Mouse (Mus musculus) neural tube, embryonic 13.5 days (tissue): Measurements from ENCODE around the gene 2610028H24Rik. TPM values are rescaled to one million over a fixed set of nuclear protein-coding genes. Genes with fewer than 3 reads are reported as not detected.

Experiments used
- ATAC-seq: fragments of 200-750 bp; cut with Nextera tagmentation; 2 replicates; pipeline ENCODE4 v1.8.0; 2017; ENCODE audit warnings: low read depth, mild to moderate bottlenecking, moderate TSS enrichment, moderate library complexity
- H3K27ac ChIP-seq: fragments of 300-500 bp; sonication (generic); replicated peaks from 2 replicates; pipeline ENCODE4 v1.5.1; 2015; ENCODE audit warnings: moderate library complexity, mild to moderate bottlenecking, inconsistent platforms
- H3K27me3 ChIP-seq: fragments of 300-500 bp; sonication (generic); 2 replicates; pipeline ENCODE4 v1.6.1; 2015; ENCODE audit warnings: mild to moderate bottlenecking, inconsistent platforms
- H3K36me3 ChIP-seq: fragments of 300-500 bp; sonication (generic); 2 replicates; pipeline ENCODE4 v1.6.1; 2015; ENCODE audit warnings: mild to moderate bottlenecking, inconsistent platforms
- H3K4me1 ChIP-seq: fragments of 300-500 bp; sonication (generic); replicated peaks from 2 replicates; pipeline ENCODE4 v1.6.1; 2015; ENCODE audit warnings: inconsistent platforms
- H3K4me2 ChIP-seq: fragments of 300-500 bp; sonication (generic); 2 replicates; pipeline ENCODE4 v1.6.1; 2015; ENCODE audit warnings: inconsistent platforms, mild to moderate bottlenecking, moderate library complexity
- H3K4me3 ChIP-seq: fragments of 300-500 bp; sonication (generic); 2 replicates; pipeline ENCODE4 v1.5.1; 2015; ENCODE audit warnings: mild to moderate bottlenecking, inconsistent platforms
- H3K9ac ChIP-seq: fragments of 300-500 bp; sonication (generic); 2 replicates; pipeline ENCODE4 v1.6.1; 2015; ENCODE audit warnings: moderate library complexity, mild to moderate bottlenecking, inconsistent platforms
- H3K9me3 ChIP-seq: fragments of 300-500 bp; sonication (generic); 2 replicates; pipeline ENCODE4 v1.6.1; 2016; ENCODE audit warnings: inconsistent platforms
- WGBS: fragments of 180-500 bp; shearing (Covaris S2); methylation state at CpG from one replicate; pipeline ENCODE4 v1.1.7; 2015; 5-methylcytosine and 5-hydroxymethylcytosine counted together
- polyA plus RNA-seq: library from polyadenylated mRNA; unstranded; fragments of >200 nt; fragmentation: Nextera tagmentation; extraction: Ambion mirVana; gene quantifications from 2 replicates; pipeline ENCODE4 v1.2.1, GENCODE M21; 2015

The 2610028H24Rik gene
- polyA plus RNA-seq, 1 experiment from 2014 or later = not detected

DNA sequence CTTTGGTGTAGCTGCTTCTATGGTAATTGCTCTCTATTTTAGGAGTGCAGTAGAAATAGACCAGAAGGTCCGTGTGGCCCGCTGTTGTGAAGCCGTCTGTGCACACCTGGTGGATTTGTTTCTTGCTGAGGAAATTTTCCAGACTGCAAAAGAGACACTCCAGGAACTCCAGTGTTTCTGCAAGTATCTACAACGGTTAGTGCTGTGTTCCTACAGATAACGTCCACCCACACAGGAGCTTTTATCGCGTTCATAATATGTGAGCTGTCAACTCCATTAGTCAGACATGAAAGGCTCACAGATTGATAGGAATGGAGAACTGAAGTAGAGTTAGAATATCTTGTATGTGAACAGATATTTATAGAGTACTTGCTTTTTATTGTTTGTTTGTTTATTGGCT is 47.5 kb downstream of the 2610028H24Rik start:
- H3K36me3 ChIP-seq = peaks cover 90% of the 10 kb centered on the region
- no peaks in the 10 kb centered on the region for H3K4me1 ChIP-seq

DNA sequence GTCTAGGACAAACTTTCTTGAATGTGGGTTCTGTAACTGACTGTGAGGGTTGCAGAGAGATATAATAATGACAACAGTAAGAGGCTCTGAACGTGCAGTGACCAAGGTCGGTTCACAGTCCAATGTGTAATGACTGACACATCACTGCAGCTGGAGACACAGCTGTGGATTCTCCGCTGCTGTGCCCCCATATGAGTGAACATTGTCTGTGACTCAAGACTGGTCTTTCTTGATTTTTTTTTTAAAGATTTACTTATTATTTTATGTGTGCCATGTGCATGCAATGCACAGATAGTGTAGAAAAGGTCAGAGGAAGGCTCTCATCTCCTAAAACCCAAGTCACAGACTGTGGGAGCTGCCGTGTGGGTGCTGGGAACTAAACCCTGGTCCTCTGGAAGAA is 48.6 kb downstream of the 2610028H24Rik start:
- Histone ChIP-seq H3K4me2 (no peak overlapping the region), H3K36me3 (peaks cover 94% of the 10 kb centered on the region), H3K4me1 (no peaks in the 10 kb centered on the region), H3K4me3 (no peak overlapping the region), H3K27me3 (no peaks in the 10 kb centered on the region), H3K9me3 (no peaks in the 10 kb centered on the region), H3K9ac (no peak overlapping the region), H3K27ac (no peak overlapping the region)
- WGBS = 96% methylated on average over 4 of the region's 4 CpGs
- ATAC-seq = no peak

More for the DNA sequence above, 47.5 kb downstream of the 2610028H24Rik start:
- 95% methylated on average over 7 of the region's 7 CpGs for WGBS
- no peak overlapping the region for H3K9ac ChIP-seq
- H3K27me3 ChIP-seq = no peaks in the 10 kb centered on the region
- no peak overlapping the region for H3K4me3 ChIP-seq
- no peaks in the 10 kb centered on the region for H3K9me3 ChIP-seq
- ATAC-seq = no peak
- no peak overlapping the region for H3K27ac ChIP-seq
- H3K4me2 ChIP-seq = no peak overlapping the region

GRCm38 (mm10) chr10:76504271-76504943 is 55.5 kb downstream of the 2610028H24Rik start:
- H3K4me2 ChIP-seq = no peak overlapping the region
- H3K9ac ChIP-seq = no peak overlapping the region
- no peaks in the 10 kb centered on the region for H3K4me1 ChIP-seq
- no peak for ATAC-seq
- H3K27ac ChIP-seq = no peak overlapping the region
- no peaks in the 10 kb centered on the region for H3K9me3 ChIP-seq
- peaks cover 94% of the 10 kb centered on the region for H3K36me3 ChIP-seq
- 90% methylated on average over 11 of the region's 11 CpGs for WGBS
- H3K27me3 ChIP-seq = no peaks in the 10 kb centered on the region
- H3K4me3 ChIP-seq = no peak overlapping the region

GRCm38 (mm10) chr10:76505865-76506264 is 57.0 kb downstream of the 2610028H24Rik start:
- Histone ChIP-seq H3K9ac (no peak overlapping the region), H3K36me3 (peaks cover 93% of the 10 kb centered on the region), H3K4me1 (no peaks in the 10 kb centered on the region), H3K9me3 (no peaks in the 10 kb centered on the region), H3K27me3 (no peaks in the 10 kb centered on the region), H3K27ac (no peak overlapping the region), H3K4me2 (no peak overlapping the region), H3K4me3 (no peak overlapping the region)
- no peak for ATAC-seq
- 95% methylated on average over 7 of the region's 7 CpGs for WGBS

Other genes starting within 250 kb of the 2610028H24Rik start
- 211 and 221 TPM in 2 replicates for gene Prmt2, start 211.2 kb upstream of the 2610028H24Rik start, polyA plus RNA-seq
- 3.2 and 3.9 TPM in 2 replicates for gene S100b, start 195.2 kb upstream of the 2610028H24Rik start, polyA plus RNA-seq
- 13.7 and 15.0 TPM in 2 replicates for gene Dip2a, start 103.8 kb upstream of the 2610028H24Rik start, polyA plus RNA-seq
- gene AC141477.1, start 8.6 kb upstream of the 2610028H24Rik start, polyA plus RNA-seq = not detected in 2 replicates
- gene Pcnt, start 6.3 kb upstream of the 2610028H24Rik start, polyA plus RNA-seq = 7.3 and 7.7 TPM in 2 replicates
- gene Mcm3ap, start 19.8 kb downstream of the 2610028H24Rik start, polyA plus RNA-seq = 54.6 and 61.3 TPM in 2 replicates
- 6.0 and 7.3 TPM in 2 replicates for gene Ybey, start 20.0 kb downstream of the 2610028H24Rik start, polyA plus RNA-seq
- gene Lss, start 82.5 kb downstream of the 2610028H24Rik start, polyA plus RNA-seq = 35.5 and 38.7 TPM in 2 replicates
- not detected in 2 replicates for gene Spatc1l, start 113.2 kb downstream of the 2610028H24Rik start, polyA plus RNA-seq
- gene Ftcd, start 126.6 kb downstream of the 2610028H24Rik start, polyA plus RNA-seq = not detected in 2 replicates
- 31.7 and 35.0 TPM in 2 replicates for gene Col6a2, start 174.5 kb downstream of the 2610028H24Rik start, polyA plus RNA-seq